Mouse (Mus musculus) retina, embryonic 14.5 days (tissue): Measurements from ENCODE around the gene Gm15013.
"Not testable (repeated sequence)": the region's sequence is repeated elsewhere in the genome, so short reads cannot be mapped to it uniquely, and the experiment has no call there.

Experiments
- DNase-seq: peaks from one replicate; pipeline ENCODE4 v3.0.0-alpha.2; 2015; ENCODE audit warnings: low spot score

Gene Gm15013

DNA sequence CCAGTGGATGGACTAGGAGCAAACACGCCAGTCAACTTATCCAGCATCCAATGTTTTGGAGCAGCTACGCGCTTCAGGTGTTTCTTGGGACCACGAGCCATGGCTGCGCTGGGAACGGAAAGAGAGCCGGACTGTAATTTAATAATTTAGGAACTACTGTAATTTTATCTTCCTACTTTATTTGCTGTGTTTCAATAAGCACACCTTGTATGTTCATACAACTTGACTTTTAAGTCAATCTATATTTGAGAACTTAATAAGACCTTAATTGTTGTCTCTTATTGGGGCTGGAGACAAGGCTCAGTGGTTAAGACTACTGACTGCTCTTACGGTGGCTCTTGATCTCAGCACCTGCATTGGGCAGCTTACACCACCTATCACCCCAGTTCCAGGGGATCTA is at the start of gene Gm15013:
Gene Gm15013 (minus strand): TSS at position 101 of the 400 bp plus-strand sequence.
- DNase-seq, result no peak

- peak; percentile 52 for DNase-seq
These were observed 48.3 kb upstream of the Gm15013 start for GRCm38 (mm10) chrX:139762546-139762945.

- not testable (repeated sequence) for DNase-seq
These were observed 44.4 kb upstream of the Gm15013 start for GRCm38 (mm10) chrX:139758634-139759033.

- peak; percentile 69 for DNase-seq
These were observed 37.6 kb upstream of the Gm15013 start for GRCm38 (mm10) chrX:139751855-139752254.

GRCm38 (mm10) chrX:139737066-139737465 is 22.8 kb upstream of the Gm15013 start:
- DNase-seq, result no peak

DNA sequence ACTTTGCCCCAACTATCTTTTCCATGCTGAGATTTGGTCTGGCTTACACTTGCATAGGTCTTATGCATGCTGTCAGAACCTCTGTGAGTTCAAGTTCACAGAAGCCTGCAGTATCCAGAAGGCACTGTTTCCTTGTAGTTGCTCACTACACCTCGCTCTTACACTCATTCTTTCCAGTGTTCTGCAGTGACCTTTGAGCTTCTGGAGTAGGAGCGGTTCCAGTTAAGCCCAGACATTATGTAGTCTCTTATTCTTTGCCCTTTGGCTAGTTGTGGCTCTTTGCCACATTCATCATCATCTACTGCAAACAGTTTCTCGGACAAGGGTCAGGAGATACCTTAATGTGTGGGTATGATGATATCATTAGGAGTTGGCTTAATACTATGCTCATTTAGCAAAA is 16.3 kb upstream of the Gm15013 start:
- DNase-seq, result no peak

DNA sequence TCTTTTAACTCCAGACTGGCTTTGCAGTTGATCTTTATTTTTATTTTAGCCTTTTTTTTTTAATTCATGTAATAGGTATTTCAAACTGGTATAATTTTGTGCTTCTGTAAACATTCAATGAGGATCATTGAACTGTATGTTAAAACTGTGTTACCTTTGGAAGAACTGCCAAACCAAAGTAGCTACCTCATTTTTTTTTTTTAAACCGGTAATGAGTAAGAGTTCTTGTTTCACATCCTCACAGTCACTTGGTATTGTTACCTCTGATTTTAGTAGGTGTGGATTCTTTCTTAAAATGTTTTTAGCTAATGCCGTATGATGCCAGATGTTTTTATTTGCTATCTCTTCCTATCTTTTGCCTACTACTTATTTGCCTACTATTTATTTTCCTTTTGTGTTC is 8.1 kb upstream of the Gm15013 start:
- no peak for DNase-seq

DNA sequence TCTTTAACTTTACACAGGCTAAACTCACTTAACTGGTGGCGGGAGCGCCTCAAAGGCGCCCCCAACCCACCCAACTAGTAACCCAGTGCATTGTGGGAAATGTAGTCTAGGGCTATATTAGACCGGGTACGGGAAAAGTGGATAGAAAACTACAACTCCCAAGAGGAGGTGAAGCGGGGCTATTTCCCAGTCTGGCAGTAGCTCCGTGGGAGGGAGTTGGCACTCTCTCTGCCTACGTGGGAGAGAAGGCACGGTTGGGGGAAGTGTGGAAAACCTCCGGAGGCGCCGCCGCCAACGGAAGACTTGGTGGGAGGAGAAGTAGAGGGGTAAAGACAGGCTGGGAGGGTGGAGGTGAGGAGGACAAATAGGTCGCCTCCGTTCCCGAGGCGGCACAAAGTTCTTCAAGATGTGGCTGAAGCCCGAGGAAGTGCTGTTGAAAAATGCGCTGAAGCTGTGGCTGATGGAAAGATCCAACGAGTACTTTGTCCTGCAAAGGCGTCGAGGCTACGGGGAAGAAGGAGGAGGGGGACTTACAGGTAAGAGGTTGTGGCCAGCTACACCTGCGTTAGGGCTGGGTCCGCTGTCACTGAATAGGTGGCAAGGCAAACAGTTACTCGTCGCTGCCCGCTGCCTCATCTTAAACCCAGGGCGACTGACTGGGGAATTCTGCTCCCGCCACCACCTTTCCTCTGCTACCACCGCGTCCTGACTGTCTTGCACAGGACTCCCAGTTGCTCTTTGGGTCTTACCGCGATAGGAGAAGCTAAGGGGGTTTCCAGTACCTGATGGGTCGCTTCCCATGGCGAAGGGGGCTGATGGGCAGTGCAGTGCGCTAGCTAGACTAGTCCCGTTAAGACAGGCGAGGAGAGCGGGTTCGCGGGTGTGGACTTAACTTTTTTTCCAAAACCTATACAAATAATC is 29.2 kb downstream of the Gm15013 start, which contains the start of gene Tbc1d8b:
Gene Tbc1d8b (plus strand): TSS at position 222 of the 921 bp plus-strand sequence.
- DNase-seq, result peak; percentile 88

GRCm38 (mm10) chrX:139684410-139684774 is 29.9 kb downstream of the Gm15013 start:
- DNase-seq, result no peak

GRCm38 (mm10) chrX:139665829-139666228 is 48.5 kb downstream of the Gm15013 start:
- peak; percentile 13 for DNase-seq
